Mouse (Mus musculus) stomach, embryonic 15.5 days (tissue): ENCODE results near the gene Macf1. TPM values are rescaled to one million over a fixed set of nuclear protein-coding genes. Genes with fewer than 3 reads are reported as not detected.
"Not testable (repeated sequence)": the region's sequence is repeated elsewhere in the genome, so short reads cannot be mapped to it uniquely, and the experiment has no call there.

Experiments used
- ATAC-seq: fragments of 200-750 bp; cut with Nextera tagmentation; 2 replicates; pipeline ENCODE4 v1.8.0; 2017; ENCODE audit warnings: low read depth, moderate number of reproducible peaks, moderate TSS enrichment; ENCODE audit not compliant: insufficient read depth, low FRiP score
- H3K27ac ChIP-seq: fragments of 300-500 bp; sonication (generic); 2 replicates; pipeline ENCODE4 v1.5.1; 2015; ENCODE audit warnings: mild to moderate bottlenecking, inconsistent platforms
- H3K27me3 ChIP-seq: fragments of 300-500 bp; sonication (generic); replicated peaks from 2 replicates; pipeline ENCODE4 v1.6.1; 2015; ENCODE audit warnings: inconsistent platforms
- H3K36me3 ChIP-seq: fragments of 300-500 bp; sonication (generic); 2 replicates; pipeline ENCODE4 v1.6.1; 2015; ENCODE audit warnings: inconsistent platforms
- H3K4me1 ChIP-seq: fragments of 300-500 bp; sonication (generic); 2 replicates; pipeline ENCODE4 v1.6.1; 2015; ENCODE audit warnings: inconsistent platforms
- H3K4me2 ChIP-seq: fragments of 300-500 bp; sonication (generic); 2 replicates; pipeline ENCODE4 v1.6.1; 2015; ENCODE audit warnings: mild to moderate bottlenecking, inconsistent platforms
- H3K4me3 ChIP-seq: fragments of 300-500 bp; sonication (generic); replicated peaks from 2 replicates; pipeline ENCODE4 v1.5.1; 2015; ENCODE audit warnings: inconsistent platforms
- H3K9ac ChIP-seq: fragments of 300-500 bp; sonication (generic); 2 replicates; pipeline ENCODE4 v1.6.1; 2015; ENCODE audit warnings: inconsistent platforms
- H3K9me3 ChIP-seq: fragments of 300-500 bp; sonication (generic); 2 replicates; pipeline ENCODE4 v1.6.1; 2016; ENCODE audit warnings: inconsistent platforms
- WGBS: fragments of 180-500 bp; shearing (Covaris S2); methylation state at CpG from one replicate; pipeline ENCODE4 v1.1.7; 2015; 5-methylcytosine and 5-hydroxymethylcytosine counted together
- polyA plus RNA-seq: library from polyadenylated mRNA; unstranded; fragments of >200 nt; fragmentation: Nextera tagmentation; extraction: Ambion mirVana; gene quantifications from 2 replicates; pipeline ENCODE4 v1.2.1, GENCODE M21; 2015

Gene Macf1
- polyA plus RNA-seq, 1 experiment from 2014 or later = 34.6 TPM

DNA sequence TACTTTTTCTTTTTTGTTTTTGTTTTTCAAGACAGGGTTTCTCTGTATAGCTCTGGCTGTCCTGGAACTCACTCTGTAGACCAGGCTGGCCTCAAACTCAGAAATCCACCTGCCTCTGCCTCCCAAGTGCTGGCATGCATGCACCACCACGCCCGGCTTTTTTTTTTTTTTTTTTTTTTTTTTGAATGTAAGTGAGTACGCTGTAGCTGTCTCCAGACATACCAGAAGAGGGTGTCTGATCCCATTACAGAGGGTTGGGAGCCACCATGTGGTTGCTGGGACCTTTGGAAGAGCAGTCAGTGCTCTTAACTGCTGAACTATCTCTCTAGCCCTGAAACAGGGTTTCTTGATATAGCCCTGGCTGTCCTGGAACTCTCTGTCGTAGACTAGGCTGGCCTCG lies 164.0 kb downstream of the Macf1 start:
- WGBS = 78% methylated on average over 5 of the region's 5 CpGs
- H3K4me2 ChIP-seq, ATAC-seq, H3K4me1 ChIP-seq, H3K36me3 ChIP-seq, H3K27me3 ChIP-seq, H3K4me3 ChIP-seq, H3K9ac ChIP-seq, H3K9me3 ChIP-seq, H3K27ac ChIP-seq: not testable (repeated sequence)

- Histone ChIP-seq H3K27ac (no peak overlapping the region), H3K9me3 (no peaks in the 10 kb centered on the region), H3K4me1 (no peaks in the 10 kb centered on the region), H3K9ac (no peak overlapping the region), H3K27me3 (no peaks in the 10 kb centered on the region), H3K4me3 (no peak overlapping the region), H3K36me3 (no peaks in the 10 kb centered on the region), H3K4me2 (no peak overlapping the region)
- ATAC-seq = no peak
- 48% methylated on average over 1 of the region's 1 CpGs for WGBS
Observed at GRCm38 (mm10) chr4:123515673-123516072, 168.5 kb downstream of the Macf1 start.

DNA sequence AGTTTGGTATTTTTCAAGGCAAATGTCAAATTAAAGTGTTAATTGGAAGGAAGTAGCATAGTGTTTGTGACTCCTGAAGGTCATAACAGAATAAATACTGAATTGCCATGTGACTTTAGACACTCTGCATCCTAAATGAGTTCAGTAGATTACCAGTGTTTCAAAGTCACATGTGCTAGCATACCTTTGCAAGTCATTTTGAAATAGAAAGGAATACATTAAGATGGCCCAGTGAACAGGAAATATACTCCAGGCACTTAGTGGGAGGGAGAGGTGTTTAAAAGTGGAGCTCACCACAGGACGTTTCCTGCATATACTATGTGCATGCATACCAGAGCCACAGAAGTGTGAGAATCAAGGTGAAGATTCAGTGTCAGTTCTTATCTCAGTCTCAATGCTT lies 174.0 kb downstream of the Macf1 start:
- H3K4me3 ChIP-seq = no peak overlapping the region
- no peaks in the 10 kb centered on the region for H3K4me1 ChIP-seq
- ATAC-seq = no peak
- H3K9me3 ChIP-seq = no peaks in the 10 kb centered on the region
- 43% methylated on average over 1 of the region's 1 CpGs for WGBS
- no peak overlapping the region for H3K9ac ChIP-seq
- no peak overlapping the region for H3K4me2 ChIP-seq
- no peak overlapping the region for H3K27ac ChIP-seq
- no peaks in the 10 kb centered on the region for H3K27me3 ChIP-seq
- H3K36me3 ChIP-seq = peaks cover 7% of the 10 kb centered on the region; the same call in 1 of the 2 replicates

DNA sequence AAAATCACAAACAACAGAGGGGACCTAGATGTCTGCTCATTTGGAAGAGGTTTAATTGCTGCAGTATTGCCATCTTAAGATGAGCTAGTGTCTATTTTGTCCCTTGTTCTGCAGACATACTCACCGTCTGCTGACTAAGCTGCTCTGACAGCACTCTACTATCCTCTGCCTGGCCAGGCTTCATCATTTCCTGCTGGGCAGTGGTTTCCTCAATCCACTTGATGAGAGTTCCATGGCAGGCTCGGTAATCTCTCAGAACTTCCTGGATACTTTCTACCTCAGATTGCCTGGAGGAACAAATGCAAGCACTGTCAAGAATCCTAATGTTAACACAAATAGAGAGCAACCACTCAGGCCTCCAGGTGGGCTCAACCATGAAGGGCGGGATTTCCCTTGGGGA lies 195.1 kb downstream of the Macf1 start:
- Histone ChIP-seq H3K9me3 (no peaks in the 10 kb centered on the region), H3K4me1 (no peaks in the 10 kb centered on the region), H3K36me3 (peaks cover 35% of the 10 kb centered on the region), H3K27ac (no peak overlapping the region), H3K4me3 (no peak overlapping the region), H3K9ac (no peak overlapping the region), H3K4me2 (no peak overlapping the region), H3K27me3 (no peaks in the 10 kb centered on the region)
- 86% methylated on average over 3 of the region's 3 CpGs for WGBS
- ATAC-seq = no peak

GRCm38 (mm10) chr4:123479991-123480390 lies 204.2 kb downstream of the Macf1 start:
- Histone ChIP-seq H3K27ac (peak overlapping the region; percentile 79; the same call in 1 of the 2 replicates), H3K36me3 (0 out of 2 replicates have a peak, but pooled peaks cover under 1% of the 10 kb centered on the region), H3K4me3 (no peak overlapping the region), H3K27me3 (no peaks in the 10 kb centered on the region), H3K9ac (no peak overlapping the region), H3K4me1 (no peaks in the 10 kb centered on the region), H3K4me2 (no peak overlapping the region), H3K9me3 (no peaks in the 10 kb centered on the region)
- WGBS = 85% methylated on average over 4 of the region's 4 CpGs
- no peak for ATAC-seq

DNA sequence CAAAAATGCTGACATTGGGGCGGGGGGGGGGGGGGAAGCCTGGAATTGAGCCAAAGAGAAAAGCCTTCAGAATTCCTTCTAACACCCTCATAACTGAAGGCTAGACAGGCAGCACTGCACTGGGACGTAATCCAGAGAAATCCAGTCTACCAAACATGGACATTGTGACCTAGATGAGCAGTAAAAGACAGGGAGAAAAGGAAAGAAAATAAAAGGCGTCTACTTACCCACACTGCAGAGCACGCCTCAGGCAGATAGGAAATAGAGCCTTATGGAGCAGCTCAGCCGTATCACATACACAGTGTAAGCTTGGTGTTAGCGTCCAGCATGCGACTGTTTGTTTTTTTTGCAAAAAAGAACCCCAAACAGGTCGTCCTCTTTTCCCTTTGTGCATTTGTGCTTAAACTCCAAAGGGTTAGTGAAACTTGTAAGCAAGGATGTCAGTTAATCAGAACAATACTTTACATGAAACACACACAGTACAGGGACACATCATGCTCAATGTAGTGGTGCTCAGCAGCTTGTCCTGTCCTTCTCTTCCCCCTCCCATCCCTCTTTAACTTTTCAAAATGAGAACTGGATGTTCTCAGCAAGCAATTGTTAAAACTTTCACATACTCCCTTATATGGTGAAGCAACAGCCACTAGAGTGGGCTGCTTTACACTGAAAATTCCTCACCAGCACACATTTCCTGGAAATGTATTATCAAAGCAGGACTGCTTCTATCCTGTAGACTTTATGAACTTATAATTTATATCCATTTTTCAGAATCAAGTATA lies 205.3 kb downstream of the Macf1 start:
- H3K36me3 ChIP-seq = 0 out of 2 replicates have a peak, but pooled peaks cover 7% of the 10 kb centered on the region
- H3K27me3 ChIP-seq = no peaks in the 10 kb centered on the region
- no peak overlapping the region for H3K4me3 ChIP-seq
- H3K9ac ChIP-seq = no peak overlapping the region
- 51% methylated on average over 8 of the region's 8 CpGs for WGBS
- ATAC-seq = peak; percentile 65
- peak overlapping the region; percentile 79 for H3K27ac ChIP-seq
- 0 out of 2 replicates have a peak overlapping the region, but pooled peaks have one; percentile 1 for H3K4me2 ChIP-seq
- no peaks in the 10 kb centered on the region for H3K9me3 ChIP-seq
- H3K4me1 ChIP-seq = no peaks in the 10 kb centered on the region

GRCm38 (mm10) chr4:123465799-123466198 lies 218.4 kb downstream of the Macf1 start:
- 83% methylated on average over 1 of the region's 1 CpGs for WGBS
- H3K27me3 ChIP-seq = no peaks in the 10 kb centered on the region
- no peaks in the 10 kb centered on the region for H3K9me3 ChIP-seq
- no peak overlapping the region for H3K4me2 ChIP-seq
- ATAC-seq = no peak
- no peak overlapping the region for H3K27ac ChIP-seq
- H3K4me3 ChIP-seq = no peak overlapping the region
- H3K9ac ChIP-seq = no peak overlapping the region
- H3K4me1 ChIP-seq = no peaks in the 10 kb centered on the region
- peaks cover 14% of the 10 kb centered on the region for H3K36me3 ChIP-seq

GRCm38 (mm10) chr4:123460595-123461272 lies 223.4 kb downstream of the Macf1 start:
- Histone ChIP-seq H3K27ac (no peak overlapping the region), H3K9ac (no peak overlapping the region), H3K4me1 (no peaks in the 10 kb centered on the region), H3K4me3 (no peak overlapping the region), H3K9me3 (no peaks in the 10 kb centered on the region), H3K27me3 (no peaks in the 10 kb centered on the region), H3K4me2 (no peak overlapping the region), H3K36me3 (peaks cover 33% of the 10 kb centered on the region)
- no peak for ATAC-seq
- WGBS = 69% methylated on average over 8 of the region's 8 CpGs

DNA sequence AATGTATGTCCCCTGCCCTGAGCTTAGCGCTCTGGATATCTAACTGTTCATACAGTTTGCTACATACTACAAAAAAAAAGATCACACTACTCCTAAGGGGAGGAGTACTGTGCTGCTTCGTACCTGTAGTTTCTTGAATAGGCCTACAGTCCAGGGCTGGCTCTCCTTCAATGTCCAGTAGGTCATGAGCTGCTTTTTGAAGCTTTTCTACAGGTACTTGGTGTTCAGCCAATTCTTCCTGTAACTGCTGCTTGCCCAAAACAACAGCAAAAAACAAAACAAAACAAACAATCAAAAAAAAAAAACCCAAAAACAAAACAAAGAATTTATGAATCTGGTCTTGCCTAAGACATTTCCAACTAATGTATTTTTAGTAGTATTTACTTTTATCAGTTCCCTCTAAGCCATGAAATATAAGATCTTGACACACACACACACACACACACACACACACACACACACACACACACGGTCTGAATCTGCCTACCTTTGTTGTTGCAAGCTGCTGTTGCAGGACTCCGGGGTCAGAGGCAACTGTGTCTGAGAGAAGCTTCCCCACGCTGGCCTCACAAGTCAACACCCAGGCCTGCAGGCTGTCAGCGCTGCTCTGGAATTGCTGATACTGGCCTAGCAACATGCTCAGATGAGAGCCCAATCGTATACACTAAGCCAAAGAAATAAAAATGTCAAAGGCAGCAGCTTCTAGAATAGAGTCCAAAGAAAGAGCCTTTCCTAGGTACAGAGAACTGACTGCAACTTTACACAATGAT lies 229.1 kb downstream of the Macf1 start:
- no peak overlapping the region for H3K4me2 ChIP-seq
- no peaks in the 10 kb centered on the region for H3K9me3 ChIP-seq
- no peak for ATAC-seq
- no peak overlapping the region for H3K4me3 ChIP-seq
- H3K9ac ChIP-seq = no peak overlapping the region
- H3K36me3 ChIP-seq = peaks cover 37% of the 10 kb centered on the region
- H3K4me1 ChIP-seq = no peaks in the 10 kb centered on the region
- H3K27me3 ChIP-seq = no peaks in the 10 kb centered on the region
- WGBS = 70% methylated on average over 7 of the region's 7 CpGs
- H3K27ac ChIP-seq = no peak overlapping the region

GRCm38 (mm10) chr4:123453729-123454128 lies 230.4 kb downstream of the Macf1 start:
- Histone ChIP-seq H3K27me3 (no peaks in the 10 kb centered on the region), H3K36me3 (peaks cover 36% of the 10 kb centered on the region), H3K4me1 (no peaks in the 10 kb centered on the region), H3K9ac (no peak overlapping the region), H3K4me3 (no peak overlapping the region), H3K4me2 (no peak overlapping the region), H3K27ac (no peak overlapping the region), H3K9me3 (no peaks in the 10 kb centered on the region)
- no peak for ATAC-seq
- WGBS = 73% methylated on average over 1 of the region's 1 CpGs

- no peaks in the 10 kb centered on the region for H3K27me3 ChIP-seq
- H3K4me2 ChIP-seq = no peak overlapping the region
- H3K4me3 ChIP-seq = no peak overlapping the region
- no peak for ATAC-seq
- H3K36me3 ChIP-seq = peaks cover 31% of the 10 kb centered on the region
- no peak overlapping the region for H3K27ac ChIP-seq
- WGBS = 91% methylated on average over 3 of the region's 3 CpGs
- H3K4me1 ChIP-seq = no peaks in the 10 kb centered on the region
- H3K9me3 ChIP-seq = no peaks in the 10 kb centered on the region
- no peak overlapping the region for H3K9ac ChIP-seq
Observed at GRCm38 (mm10) chr4:123451991-123452390, 232.2 kb downstream of the Macf1 start.

GRCm38 (mm10) chr4:123449304-123449703 lies 234.9 kb downstream of the Macf1 start:
- no peak for ATAC-seq
- H3K27me3 ChIP-seq = no peaks in the 10 kb centered on the region
- no peaks in the 10 kb centered on the region for H3K9me3 ChIP-seq
- no peak overlapping the region for H3K27ac ChIP-seq
- no peak overlapping the region for H3K4me3 ChIP-seq
- no peak overlapping the region for H3K9ac ChIP-seq
- H3K36me3 ChIP-seq = peaks cover 19% of the 10 kb centered on the region
- H3K4me1 ChIP-seq = no peaks in the 10 kb centered on the region
- no peak overlapping the region for H3K4me2 ChIP-seq
